Mouse (Mus musculus) hindbrain, embryonic 13.5 days (tissue): ENCODE data around the gene Ddhd1. TPM values are rescaled to one million over a fixed set of nuclear protein-coding genes. Genes with fewer than 3 reads are reported as not detected.
A peak's percentile ranks its signal among the peaks of the same experiment; 100 is the strongest.
"Not testable (repeated sequence)": the region's sequence is repeated elsewhere in the genome, so short reads cannot be mapped to it uniquely, and the experiment has no call there.

Experiments
- ATAC-seq: fragments of 200-750 bp; cut with Nextera tagmentation; 2 replicates; pipeline ENCODE4 v1.8.0; 2017; ENCODE audit warnings: moderate TSS enrichment; ENCODE audit not compliant: low FRiP score
- H3K27ac ChIP-seq: fragments of 300-500 bp; sonication (generic); 2 replicates; pipeline ENCODE4 v1.5.1; 2015; ENCODE audit warnings: inconsistent platforms, mild to moderate bottlenecking, moderate library complexity
- H3K27me3 ChIP-seq: fragments of 300-500 bp; sonication (generic); 2 replicates; pipeline ENCODE4 v1.6.1; 2015; ENCODE audit warnings: mild to moderate bottlenecking, inconsistent platforms
- H3K36me3 ChIP-seq: fragments of 300-500 bp; sonication (generic); 2 replicates; pipeline ENCODE4 v1.6.1; 2015; ENCODE audit warnings: mild to moderate bottlenecking, inconsistent platforms
- H3K4me1 ChIP-seq: fragments of 300-500 bp; sonication (generic); replicated peaks from 2 replicates; pipeline ENCODE4 v1.6.1; 2015; ENCODE audit warnings: inconsistent platforms
- H3K4me2 ChIP-seq: fragments of 300-500 bp; sonication (generic); 2 replicates; pipeline ENCODE4 v1.6.1; 2015; ENCODE audit warnings: inconsistent platforms, mild to moderate bottlenecking, moderate library complexity
- H3K4me3 ChIP-seq: fragments of 300-500 bp; sonication (generic); 2 replicates; pipeline ENCODE4 v1.5.1; 2015; ENCODE audit warnings: mild to moderate bottlenecking, inconsistent platforms
- H3K9ac ChIP-seq: fragments of 300-500 bp; sonication (generic); 2 replicates; pipeline ENCODE4 v1.6.1; 2015; ENCODE audit warnings: mild to moderate bottlenecking, inconsistent platforms
- H3K9me3 ChIP-seq: fragments of 300-500 bp; sonication (generic); 2 replicates; pipeline ENCODE4 v1.6.1; 2016; ENCODE audit warnings: inconsistent platforms
- WGBS: fragments of 180-500 bp; shearing (Covaris S2); methylation state at CpG from one replicate; pipeline ENCODE4 v1.1.7; 2015; 5-methylcytosine and 5-hydroxymethylcytosine counted together
- polyA plus RNA-seq: library from polyadenylated mRNA; unstranded; fragments of >200 nt; fragmentation: Nextera tagmentation; extraction: Ambion mirVana; gene quantifications from 2 replicates; pipeline ENCODE4 v1.2.1, GENCODE M21; 2015

The Ddhd1 gene
- polyA plus RNA-seq, 1 experiment from 2014 or later = 19.2 TPM

DNA sequence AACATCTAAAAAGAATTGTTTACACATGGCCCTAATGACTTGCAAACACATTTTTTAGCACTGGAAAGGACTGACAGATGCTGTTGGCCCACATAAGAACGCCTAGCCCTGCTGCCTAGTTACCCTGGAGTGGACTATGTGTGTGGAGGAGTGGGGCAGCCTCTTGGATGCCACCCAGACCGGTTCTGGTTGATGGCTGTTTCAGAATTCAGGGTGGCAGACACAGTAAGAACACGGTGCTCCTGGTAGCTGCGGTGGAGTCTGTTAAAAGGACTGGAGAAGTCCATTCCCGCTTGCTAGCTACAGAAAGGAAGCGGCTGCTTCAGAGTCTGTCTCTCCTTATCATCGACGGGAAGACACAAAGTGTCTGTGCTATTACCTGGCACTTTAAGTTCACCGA, 57.4 kb downstream of the Ddhd1 start:
- no peaks in the 10 kb centered on the region for H3K9me3 ChIP-seq

DNA sequence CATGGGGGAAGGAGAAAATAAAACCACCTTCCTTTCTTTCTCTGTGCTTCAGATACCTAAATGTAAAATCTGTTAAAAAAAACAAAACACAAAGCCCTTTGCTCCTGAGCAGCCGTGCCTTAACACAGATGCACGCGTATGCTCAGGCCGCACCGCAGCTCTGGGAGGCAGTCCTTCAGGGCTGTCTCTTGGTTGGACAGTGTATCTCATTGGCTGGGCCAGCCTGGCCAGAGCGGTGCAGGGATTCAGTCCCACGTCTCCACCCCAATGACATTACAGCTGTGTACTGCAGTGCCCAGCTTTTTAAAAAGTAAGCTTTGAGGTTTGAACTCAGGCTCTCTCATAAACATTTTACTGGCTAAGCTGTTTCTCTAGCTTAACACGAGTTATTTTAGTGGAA, 60.1 kb downstream of the Ddhd1 start:
- WGBS = 90% methylated on average over 8 of the region's 8 CpGs
- Histone ChIP-seq H3K9me3 (no peaks in the 10 kb centered on the region), H3K4me3 (no peak overlapping the region), H3K27me3 (no peaks in the 10 kb centered on the region), H3K9ac (no peak overlapping the region), H3K4me1 (no peaks in the 10 kb centered on the region), H3K27ac (no peak overlapping the region), H3K4me2 (no peak overlapping the region), H3K36me3 (peaks cover 69% of the 10 kb centered on the region)
- no peak for ATAC-seq

More for the DNA sequence above, 57.4 kb downstream of the Ddhd1 start:
- H3K9ac ChIP-seq = no peak overlapping the region
- H3K4me3 ChIP-seq = no peak overlapping the region
- H3K4me1 ChIP-seq = no peaks in the 10 kb centered on the region
- WGBS = 89% methylated on average over 9 of the region's 9 CpGs
- H3K4me2 ChIP-seq = no peak overlapping the region
- peak; percentile 79 for ATAC-seq
- no peaks in the 10 kb centered on the region for H3K27me3 ChIP-seq
- H3K36me3 ChIP-seq = peaks cover 62% of the 10 kb centered on the region
- peak overlapping the region; percentile 42 for H3K27ac ChIP-seq

DNA sequence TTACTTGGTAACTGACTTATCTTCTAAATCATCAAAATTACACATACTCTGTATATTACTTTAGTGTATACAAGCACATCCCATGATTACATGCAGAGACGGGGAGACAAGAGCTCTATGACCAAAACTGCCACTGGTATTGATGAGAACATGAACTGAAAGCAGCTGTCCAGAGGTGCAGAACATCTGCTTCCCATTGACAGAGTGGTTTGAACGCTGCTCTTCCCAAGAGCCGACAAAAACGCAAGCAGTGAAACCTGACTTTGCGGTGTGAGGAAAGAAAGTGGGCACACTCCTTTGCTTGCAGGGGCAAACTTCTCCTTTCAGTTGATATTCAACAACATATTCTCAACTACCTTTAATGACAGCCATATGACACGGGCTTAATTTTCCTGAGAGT, 64.7 kb downstream of the Ddhd1 start:
- H3K9ac ChIP-seq = no peak overlapping the region
- no peak overlapping the region for H3K4me3 ChIP-seq
- H3K9me3 ChIP-seq = no peaks in the 10 kb centered on the region
- H3K4me1 ChIP-seq = no peaks in the 10 kb centered on the region
- 87% methylated on average over 6 of the region's 6 CpGs for WGBS
- no peaks in the 10 kb centered on the region for H3K27me3 ChIP-seq
- no peak for ATAC-seq
- H3K4me2 ChIP-seq = no peak overlapping the region
- no peak overlapping the region for H3K27ac ChIP-seq
- H3K36me3 ChIP-seq = peaks cover 45% of the 10 kb centered on the region

DNA sequence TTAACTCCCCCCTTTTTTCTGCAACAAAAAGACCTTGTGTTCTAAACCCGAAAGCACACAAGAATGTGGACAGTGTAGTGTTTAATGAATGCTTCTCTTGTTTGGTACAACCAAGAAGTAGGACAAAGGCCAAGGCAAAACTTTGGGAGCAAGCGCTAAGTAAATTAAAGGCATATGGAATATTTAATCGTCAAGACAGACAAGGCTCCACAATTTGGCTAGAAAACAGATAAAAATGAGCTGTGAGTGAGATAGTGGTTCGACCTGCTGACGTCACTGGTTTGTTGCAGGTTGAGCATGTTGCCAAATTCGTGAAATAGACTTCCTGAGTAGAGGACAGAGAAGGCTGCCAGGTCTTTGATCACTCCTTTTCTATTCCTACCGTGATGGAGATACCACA, 69.5 kb downstream of the Ddhd1 start:
- WGBS = 80% methylated on average over 7 of the region's 7 CpGs
- Histone ChIP-seq H3K4me3 (no peak overlapping the region), H3K4me2 (no peak overlapping the region)

DNA sequence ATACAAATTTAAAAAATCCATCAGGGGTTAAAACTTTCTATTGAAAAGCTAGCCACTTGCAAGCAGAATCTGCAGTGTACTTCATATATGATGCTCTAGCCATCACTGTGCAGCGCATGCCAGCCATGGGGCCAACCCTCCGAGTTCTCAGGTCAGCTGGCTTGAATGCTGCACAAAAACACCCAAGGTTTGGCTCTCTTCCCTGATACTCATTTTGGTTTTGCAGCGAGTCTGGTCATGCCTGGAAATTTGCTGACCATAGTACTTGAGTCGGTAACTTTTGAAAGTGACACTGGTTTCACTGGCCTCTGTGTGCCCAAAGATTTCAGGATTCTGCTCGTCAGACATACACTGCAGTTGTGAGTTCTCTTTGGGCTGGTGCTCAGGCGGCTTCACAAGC, 70.4 kb downstream of the Ddhd1 start:
- Histone ChIP-seq H3K4me1 (no peaks in the 10 kb centered on the region), H3K4me2 (no peak overlapping the region), H3K27ac (0 out of 2 replicates have a peak overlapping the region, but pooled peaks have one; percentile 9), H3K27me3 (no peaks in the 10 kb centered on the region), H3K4me3 (no peak overlapping the region), H3K9me3 (no peaks in the 10 kb centered on the region), H3K9ac (no peak overlapping the region), H3K36me3 (peaks cover 8% of the 10 kb centered on the region)
- WGBS = 89% methylated on average over 6 of the region's 6 CpGs
- ATAC-seq = no peak

More for the DNA sequence above, 69.5 kb downstream of the Ddhd1 start:
- no peak for ATAC-seq
- Histone ChIP-seq H3K36me3 (peaks cover 10% of the 10 kb centered on the region), H3K27ac (no peak overlapping the region), H3K4me1 (no peaks in the 10 kb centered on the region), H3K9me3 (no peaks in the 10 kb centered on the region), H3K27me3 (no peaks in the 10 kb centered on the region), H3K9ac (no peak overlapping the region)

DNA sequence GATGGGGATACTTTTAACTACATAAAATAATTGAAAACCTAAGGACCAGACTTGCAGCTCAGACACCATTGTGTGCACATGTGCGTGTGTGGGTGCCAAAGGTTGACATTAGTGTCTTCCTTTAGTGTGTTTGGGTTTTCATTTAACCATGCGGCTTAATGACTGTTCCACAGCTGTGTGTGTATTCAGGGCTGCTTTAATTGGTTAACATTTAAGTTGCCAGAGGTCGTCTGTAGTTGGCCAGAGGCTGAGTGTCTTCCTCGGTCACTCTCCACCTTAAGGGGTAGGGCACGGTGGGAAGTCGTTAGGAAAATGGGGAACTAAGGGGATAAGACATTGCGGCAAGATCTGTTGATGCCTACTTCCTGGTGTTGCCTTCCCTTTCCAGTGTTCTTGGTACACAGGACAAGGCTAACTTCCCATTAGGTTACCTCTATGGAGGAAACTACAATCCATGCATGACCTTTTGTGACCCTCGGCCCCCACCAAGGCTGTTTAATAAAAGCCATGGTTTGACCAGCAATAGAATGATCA, 74.4 kb downstream of the Ddhd1 start:
- no peak for ATAC-seq
- WGBS = 68% methylated on average over 8 of the region's 8 CpGs
- H3K36me3 ChIP-seq = peaks cover 4% of the 10 kb centered on the region; the same call in 1 of the 2 replicates
- H3K4me1 ChIP-seq = no peaks in the 10 kb centered on the region
- no peak overlapping the region for H3K27ac ChIP-seq
- no peak overlapping the region for H3K4me2 ChIP-seq
- no peak overlapping the region for H3K9ac ChIP-seq
- H3K9me3 ChIP-seq = no peaks in the 10 kb centered on the region
- no peaks in the 10 kb centered on the region for H3K27me3 ChIP-seq
- no peak overlapping the region for H3K4me3 ChIP-seq

DNA sequence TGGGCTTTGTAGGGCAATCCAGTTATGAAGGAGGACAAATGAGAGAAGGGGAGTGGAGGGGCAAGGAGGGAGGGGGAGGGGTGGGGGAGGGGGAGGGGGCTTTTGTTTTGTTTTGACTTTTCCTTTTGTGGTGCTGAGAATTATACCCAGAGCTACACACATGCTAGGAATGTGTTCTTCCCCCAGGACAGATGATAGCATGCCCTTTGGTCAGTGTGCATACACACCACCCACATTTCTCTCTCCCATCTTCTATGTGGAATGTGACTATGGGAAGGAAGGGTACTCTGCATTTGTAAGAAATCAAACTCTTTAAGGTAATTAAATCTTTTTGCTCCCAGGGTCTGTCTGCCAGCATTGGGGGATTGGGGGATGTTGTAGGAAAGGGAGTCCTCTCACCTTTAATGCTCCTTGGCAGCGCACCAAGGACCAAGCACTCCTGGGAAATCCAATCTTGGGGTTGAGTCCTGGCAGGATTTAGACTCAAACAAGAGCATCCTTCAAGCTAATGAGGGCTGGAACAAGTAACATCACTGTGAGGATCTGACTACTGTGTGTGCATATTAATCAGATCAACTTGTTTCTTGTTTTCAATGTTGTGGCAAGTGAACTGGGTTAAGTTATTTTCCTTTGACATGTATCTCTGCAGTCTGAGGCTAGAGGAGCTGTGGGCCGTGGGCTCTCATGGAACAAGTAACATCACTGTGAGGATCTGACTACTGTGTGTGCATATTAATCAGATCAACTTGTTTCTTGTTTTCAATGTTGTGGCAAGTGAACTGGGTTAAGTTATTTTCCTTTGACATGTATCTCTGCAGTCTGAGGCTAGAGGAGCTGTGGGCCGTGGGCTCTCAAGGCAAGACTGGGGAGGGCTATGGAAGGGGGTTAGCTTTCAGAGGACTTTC, 76.8 kb downstream of the Ddhd1 start:
- H3K27ac ChIP-seq, H3K4me3 ChIP-seq, H3K4me1 ChIP-seq, H3K36me3 ChIP-seq, H3K4me2 ChIP-seq, H3K9ac ChIP-seq, H3K27me3 ChIP-seq, H3K9me3 ChIP-seq: not testable (repeated sequence)
- peak; percentile 83 for ATAC-seq
- WGBS = 68% methylated on average over 3 of the region's 3 CpGs

DNA sequence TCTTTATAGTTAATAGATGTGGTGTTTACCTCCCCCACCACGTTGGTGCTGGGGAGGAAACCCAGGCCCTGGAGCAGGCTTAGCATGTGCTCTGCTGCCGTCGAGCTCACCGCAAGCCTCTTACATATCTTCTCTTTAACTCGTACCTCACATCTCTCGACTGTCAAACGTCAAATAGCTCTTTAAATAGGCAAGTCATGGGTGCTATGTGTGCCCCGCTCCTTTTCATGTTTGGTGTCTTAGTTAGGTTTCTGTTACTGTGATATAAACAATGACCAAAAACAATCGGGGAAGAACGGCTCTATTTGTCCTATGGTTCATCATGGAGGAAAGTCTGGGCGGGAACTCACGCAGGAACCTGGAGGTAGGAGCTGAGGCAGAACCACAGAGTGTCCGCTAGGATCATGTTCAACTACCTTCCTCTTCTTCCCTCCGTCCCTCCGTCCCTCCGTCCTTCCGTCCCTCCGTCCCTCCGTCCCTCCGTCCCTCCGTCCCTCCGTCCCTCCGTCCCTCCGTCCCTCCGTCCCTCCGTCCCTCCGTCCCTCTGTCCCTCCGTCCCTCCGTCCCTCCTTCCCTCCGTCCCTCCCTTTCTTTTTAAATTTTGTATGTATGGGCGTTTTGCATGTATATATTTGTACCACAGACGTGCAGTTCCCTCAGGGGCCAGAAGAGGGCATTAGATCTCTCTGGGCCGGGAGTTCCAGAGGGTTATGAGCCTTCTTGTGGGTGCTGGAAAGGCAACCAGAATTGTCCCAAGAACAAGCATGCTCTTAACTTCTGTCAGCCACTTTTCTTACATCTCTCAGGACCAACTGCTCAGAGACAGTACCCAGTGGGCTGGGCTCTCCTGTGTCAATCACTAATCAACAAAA, 91.6 kb downstream of the Ddhd1 start:
- peak; percentile 21; the same call in 1 of the 2 replicates for ATAC-seq
- Histone ChIP-seq H3K36me3 (no peaks in the 10 kb centered on the region), H3K4me1 (peaks cover 21% of the 10 kb centered on the region), H3K9ac (peak overlapping the region; percentile 43; the same call in 1 of the 2 replicates), H3K4me2 (peak overlapping the region; percentile 52), H3K4me3 (peak overlapping the region; percentile 29), H3K27me3 (peaks cover 5% of the 10 kb centered on the region; the same call in 1 of the 2 replicates), H3K27ac (peak overlapping the region; percentile 73; the same call in 1 of the 2 replicates), H3K9me3 (no peaks in the 10 kb centered on the region)
- 19% methylated on average over 31 of the region's 33 CpGs for WGBS

DNA sequence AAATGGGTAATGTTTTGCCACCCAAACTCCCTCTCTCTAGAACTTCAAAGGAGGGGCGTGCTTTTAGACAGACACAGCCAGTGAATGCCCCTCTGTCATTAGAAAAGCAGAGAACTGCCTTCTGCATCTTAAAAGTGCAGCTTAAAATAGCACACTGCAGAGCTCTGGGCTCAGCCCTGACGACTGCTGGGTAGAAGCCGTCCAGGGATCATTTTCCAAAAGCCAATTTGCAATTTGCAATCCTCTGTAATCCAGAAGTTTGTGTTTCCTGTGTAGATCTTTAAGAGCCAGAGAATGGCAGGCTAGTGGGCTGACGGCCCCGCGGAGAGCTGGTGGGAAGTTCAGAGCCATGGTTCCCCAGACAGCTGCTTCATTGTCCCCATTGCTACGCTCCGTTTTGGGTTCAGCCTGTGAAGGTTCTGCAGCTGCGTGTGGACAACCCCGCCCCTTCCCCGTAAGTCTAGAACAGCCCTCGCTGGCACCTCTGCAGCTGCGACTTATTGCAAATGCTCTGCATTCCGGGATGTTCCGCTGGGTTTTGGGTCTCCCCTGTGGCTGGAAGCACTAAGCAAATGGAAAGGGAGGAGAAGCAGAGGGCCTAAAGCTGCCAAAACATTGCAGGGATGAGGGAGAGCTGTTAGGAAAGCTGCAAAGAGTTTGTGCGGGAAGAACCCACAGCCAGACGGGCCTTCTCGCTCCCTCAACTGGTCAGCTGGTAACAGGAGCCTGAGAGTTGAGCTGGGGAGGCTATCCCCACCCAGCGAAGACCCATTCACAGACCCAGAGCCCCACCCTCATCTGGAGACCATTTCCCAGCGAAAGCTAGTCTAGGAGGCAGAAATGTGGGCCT, 92.5 kb downstream of the Ddhd1 start:
- WGBS = 10% methylated on average over 20 of the region's 20 CpGs
- Histone ChIP-seq H3K9me3 (no peaks in the 10 kb centered on the region), H3K4me2 (peak overlapping the region; percentile 52), H3K27ac (peak overlapping the region; percentile 73), H3K36me3 (no peaks in the 10 kb centered on the region), H3K27me3 (peaks cover 5% of the 10 kb centered on the region; the same call in 1 of the 2 replicates), H3K9ac (peak overlapping the region; percentile 43; the same call in 1 of the 2 replicates), H3K4me3 (peak overlapping the region; percentile 29), H3K4me1 (peaks cover 21% of the 10 kb centered on the region)
- peak; percentile 55 for ATAC-seq

DNA sequence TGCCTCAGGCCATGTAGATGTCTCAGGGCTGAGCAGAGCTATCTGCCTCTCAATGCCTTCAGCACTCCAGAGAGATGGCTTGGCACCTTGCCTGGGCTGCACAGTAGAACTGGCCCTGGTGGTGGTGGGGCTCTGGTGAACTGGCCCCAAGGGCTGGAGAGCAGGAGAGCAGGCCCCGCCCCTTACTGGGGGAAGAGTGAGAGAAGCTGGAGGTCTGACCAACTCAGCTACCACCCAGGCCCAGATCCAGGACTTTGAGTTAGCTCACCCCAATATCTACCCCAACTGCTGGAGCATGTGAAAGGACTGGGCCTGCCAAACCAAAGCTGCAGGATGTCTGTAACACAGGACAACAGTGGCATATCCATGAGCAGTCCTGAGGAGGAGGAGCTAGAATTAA, 94.4 kb downstream of the Ddhd1 start:
- Histone ChIP-seq H3K27ac (no peak overlapping the region), H3K36me3 (no peaks in the 10 kb centered on the region), H3K27me3 (peaks cover 5% of the 10 kb centered on the region; the same call in 1 of the 2 replicates), H3K4me2 (no peak overlapping the region), H3K4me3 (no peak overlapping the region), H3K9ac (no peak overlapping the region), H3K4me1 (peaks cover 21% of the 10 kb centered on the region), H3K9me3 (no peaks in the 10 kb centered on the region)
- ATAC-seq = peak; percentile 52; the same call in 1 of the 2 replicates
- 91% methylated on average over 1 of the region's 1 CpGs for WGBS

DNA sequence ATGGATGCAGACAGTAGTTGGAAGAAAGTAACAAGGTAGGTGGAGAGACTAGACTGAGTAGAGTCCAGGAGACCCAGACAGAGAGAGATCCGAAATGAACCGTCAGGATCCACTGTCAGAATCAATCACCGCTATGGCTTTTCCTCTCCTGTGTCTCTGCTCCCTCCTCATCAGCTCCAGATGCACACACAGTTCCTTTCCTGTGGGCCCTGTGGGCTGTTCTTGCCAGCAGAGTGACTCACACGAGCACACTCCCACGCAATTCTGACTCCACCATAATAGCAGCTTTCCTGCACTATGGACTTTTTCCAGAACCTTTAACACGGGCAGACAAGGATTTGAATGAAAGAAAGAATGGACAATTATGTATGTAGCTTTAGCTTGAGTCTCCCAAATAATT, 96.3 kb downstream of the Ddhd1 start:
- no peak overlapping the region for H3K4me2 ChIP-seq
- no peaks in the 10 kb centered on the region for H3K9me3 ChIP-seq
- no peak overlapping the region for H3K27ac ChIP-seq
- 88% methylated on average over 6 of the region's 6 CpGs for WGBS
- no peak overlapping the region for H3K4me3 ChIP-seq
- peaks cover 5% of the 10 kb centered on the region; the same call in 1 of the 2 replicates for H3K27me3 ChIP-seq
- H3K4me1 ChIP-seq = peaks cover 21% of the 10 kb centered on the region
- ATAC-seq = no peak
- no peaks in the 10 kb centered on the region for H3K36me3 ChIP-seq
- H3K9ac ChIP-seq = no peak overlapping the region
